Mouse (Mus musculus) forebrain, postnatal 0 days (tissue): ENCODE data around the gene Pfdn6. TPM values are rescaled to one million over a fixed set of nuclear protein-coding genes. Genes with fewer than 3 reads are reported as not detected.

Experiments
- ATAC-seq: fragments of 200-750 bp; cut with Nextera tagmentation; 2 replicates; pipeline ENCODE4 v1.8.0; 2017; ENCODE audit warnings: mild to moderate bottlenecking, moderate library complexity
- DNase-seq: peaks from one replicate; pipeline ENCODE4 v3.0.0-alpha.2; 2015
- H3K27ac ChIP-seq: fragments of 300-500 bp; sonication (generic); 2 replicates; pipeline ENCODE4 v1.5.1; 2014; ENCODE audit warnings: low read depth, mild to moderate bottlenecking, antibody characterized with exemption, low read length, moderate library complexity, mixed read lengths
- H3K27me3 ChIP-seq: fragments of 300-500 bp; sonication (generic); 2 replicates; pipeline ENCODE4 v1.6.1; 2014; ENCODE audit warnings: mild to moderate bottlenecking, low read length, mixed read lengths; ENCODE audit not compliant: insufficient read depth
- H3K36me3 ChIP-seq: fragments of 300-500 bp; sonication (generic); 2 replicates; pipeline ENCODE4 v1.6.1; 2014; ENCODE audit warnings: mild to moderate bottlenecking, moderate library complexity; ENCODE audit not compliant: insufficient read depth
- H3K4me1 ChIP-seq: fragments of 300-500 bp; sonication (generic); 2 replicates; pipeline ENCODE4 v1.6.1; 2014; ENCODE audit warnings: antibody characterized with exemption; ENCODE audit not compliant: insufficient read depth
- H3K4me2 ChIP-seq: fragments of 300-500 bp; sonication (generic); 2 replicates; pipeline ENCODE4 v1.6.1; 2014; ENCODE audit warnings: low read depth, mild to moderate bottlenecking, moderate library complexity
- H3K4me3 ChIP-seq: fragments of 300-500 bp; sonication (generic); 2 replicates; pipeline ENCODE4 v1.5.1; 2014; ENCODE audit warnings: low read depth, low read length, mixed read lengths
- H3K9ac ChIP-seq: fragments of 300-500 bp; sonication (generic); 2 replicates; pipeline ENCODE4 v1.6.1; 2014; ENCODE audit warnings: mild to moderate bottlenecking
- H3K9me3 ChIP-seq: fragments of 300-500 bp; sonication (generic); 2 replicates; pipeline ENCODE4 v1.6.1; 2016; ENCODE audit warnings: low read length
- CTCF ChIP-seq: sonication (generic); IDR thresholded peaks from 2 replicates; pipeline ENCODE4 v1.5.1; 2016; ENCODE audit warnings: antibody characterized with exemption, control low read depth, low read depth
- WGBS: fragments of 180-500 bp; shearing (Covaris S2); extraction: QIAGEN DNeasy Blood & Tissue Kit; methylation state at CpG from one replicate; pipeline ENCODE4 v1.1.7; 2014; 5-methylcytosine and 5-hydroxymethylcytosine counted together
- polyA plus RNA-seq: library from polyadenylated mRNA; unstranded; fragments of >200 nt; fragmentation: Nextera tagmentation; extraction: Ambion mirVana; gene quantifications from 2 replicates; pipeline ENCODE4 v1.2.1, GENCODE M21; 2015
- total RNA-seq: library from RNA; depleted of rRNA; stranded (reverse); fragments of >200 nt; gene quantifications from 2 replicates; pipeline ENCODE4 v1.2.3, GENCODE M21; 2014

The Pfdn6 gene
- total and polyA plus RNA-seq, 2 experiments from 2014 or later: 57.0 to 173 TPM

DNA sequence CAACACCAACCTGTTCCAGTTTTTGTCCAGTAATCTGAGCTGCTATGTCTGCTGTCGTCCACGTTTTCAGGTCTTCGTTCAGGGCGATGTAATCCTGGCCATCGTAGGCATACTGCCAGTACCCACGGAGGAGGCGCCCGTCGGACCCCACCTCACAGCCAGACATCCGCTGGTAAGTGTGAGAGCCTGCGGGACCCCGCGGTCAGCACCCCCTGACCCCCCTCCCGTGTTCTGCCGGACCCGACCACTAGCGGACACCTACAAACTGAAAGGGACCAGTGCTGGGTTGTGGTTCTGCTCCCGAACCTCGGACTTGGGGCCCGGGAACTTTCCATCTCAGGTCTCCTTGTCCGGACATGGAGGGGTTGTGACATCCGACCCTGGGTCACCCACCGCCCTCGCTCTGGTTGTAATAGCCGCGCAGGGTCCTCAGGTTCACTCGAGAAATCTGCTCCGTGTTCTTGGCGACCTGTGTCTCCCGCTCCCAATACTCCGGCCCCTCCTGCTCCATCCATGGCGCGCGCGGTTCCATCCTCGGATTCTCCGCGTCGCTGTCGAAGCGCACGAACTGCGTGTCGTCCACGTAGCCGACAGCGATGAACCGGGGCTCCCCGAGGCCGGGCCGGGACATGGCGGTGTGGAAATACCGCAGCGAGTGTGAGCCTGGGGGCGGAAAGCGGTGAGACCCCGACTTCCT, 37.9 kb upstream of the Pfdn6 start:
- WGBS: 4% methylated on average over 57 of the region's 57 CpGs
- Histone ChIP-seq H3K9ac (0 out of 2 replicates have a peak overlapping the region, but pooled peaks have one; percentile 34), H3K27ac (no peak overlapping the region), H3K36me3 (no peaks in the 10 kb centered on the region), H3K4me1 (0 out of 2 replicates have a peak, but pooled peaks cover 4% of the 10 kb centered on the region), H3K27me3 (peaks cover 9% of the 10 kb centered on the region), H3K9me3 (no peaks in the 10 kb centered on the region), H3K4me2 (peak overlapping the region; percentile 57), H3K4me3 (peak overlapping the region; percentile 37)
- TF ChIP-seq CTCF: no peak
- no peak for DNase-seq
- no peak for ATAC-seq

DNA sequence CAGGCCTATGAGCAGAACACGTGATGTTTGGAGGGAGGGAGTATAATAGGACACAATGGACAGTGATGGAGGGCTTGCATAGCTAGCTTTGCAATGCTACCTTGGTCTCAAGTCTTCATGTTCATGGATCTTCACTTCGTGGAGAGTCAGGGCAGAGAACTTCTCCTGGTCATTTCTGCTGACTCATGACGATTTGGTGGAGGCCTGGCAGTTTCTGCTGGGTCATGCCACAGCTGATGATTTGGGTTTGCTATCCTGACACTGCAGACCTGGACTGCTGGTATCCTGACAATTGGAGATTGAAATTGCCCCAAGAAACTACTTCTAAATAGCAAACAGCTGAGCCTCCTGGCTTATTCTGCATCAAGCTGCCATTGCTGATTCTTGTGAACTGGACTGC, 33.4 kb upstream of the Pfdn6 start:
- no peaks in the 10 kb centered on the region for H3K4me1 ChIP-seq
- no peak overlapping the region for H3K27ac ChIP-seq
- WGBS: 60% methylated on average over 3 of the region's 3 CpGs
- peaks cover 9% of the 10 kb centered on the region for H3K27me3 ChIP-seq
- no peak overlapping the region for H3K4me3 ChIP-seq
- no peaks in the 10 kb centered on the region for H3K9me3 ChIP-seq
- DNase-seq: no peak
- no peak for ATAC-seq
- TF ChIP-seq CTCF: no peak
- no peaks in the 10 kb centered on the region for H3K36me3 ChIP-seq
- no peak overlapping the region for H3K4me2 ChIP-seq
- no peak overlapping the region for H3K9ac ChIP-seq

- no peaks in the 10 kb centered on the region for H3K9me3 ChIP-seq
- no peaks in the 10 kb centered on the region for H3K36me3 ChIP-seq
- H3K27ac ChIP-seq: no peak overlapping the region
- DNase-seq (no peak), ATAC-seq (no peak)
- TF ChIP-seq CTCF: no peak
- no peak overlapping the region for H3K4me3 ChIP-seq
- H3K27me3 ChIP-seq: peaks cover 4% of the 10 kb centered on the region; the same call in 1 of the 2 replicates
- WGBS: 19% methylated on average over 1 of the region's 1 CpGs
- no peak overlapping the region for H3K4me2 ChIP-seq
- H3K4me1 ChIP-seq: no peaks in the 10 kb centered on the region
- H3K9ac ChIP-seq: no peak overlapping the region
Observed at GRCm38 (mm10) chr17:33972691-33973090, 32.5 kb upstream of the Pfdn6 start.

GRCm38 (mm10) chr17:33969394-33969793, 29.3 kb upstream of the Pfdn6 start:
- H3K36me3 ChIP-seq: peaks cover 16% of the 10 kb centered on the region
- no peak for DNase-seq
- no peaks in the 10 kb centered on the region for H3K9me3 ChIP-seq
- ATAC-seq: no peak
- no peak overlapping the region for H3K27ac ChIP-seq
- H3K4me2 ChIP-seq: no peak overlapping the region
- no peak overlapping the region for H3K9ac ChIP-seq
- H3K4me3 ChIP-seq: no peak overlapping the region
- peak; percentile 35 for TF ChIP-seq CTCF
- H3K27me3 ChIP-seq: no peaks in the 10 kb centered on the region
- WGBS: 80% methylated on average over 4 of the region's 4 CpGs
- H3K4me1 ChIP-seq: no peaks in the 10 kb centered on the region

- Histone ChIP-seq H3K4me2 (no peak overlapping the region), H3K4me1 (no peaks in the 10 kb centered on the region)
- ATAC-seq: peak; percentile 89
Observed at GRCm38 (mm10) chr17:33968927-33969326, 28.8 kb upstream of the Pfdn6 start.

DNA sequence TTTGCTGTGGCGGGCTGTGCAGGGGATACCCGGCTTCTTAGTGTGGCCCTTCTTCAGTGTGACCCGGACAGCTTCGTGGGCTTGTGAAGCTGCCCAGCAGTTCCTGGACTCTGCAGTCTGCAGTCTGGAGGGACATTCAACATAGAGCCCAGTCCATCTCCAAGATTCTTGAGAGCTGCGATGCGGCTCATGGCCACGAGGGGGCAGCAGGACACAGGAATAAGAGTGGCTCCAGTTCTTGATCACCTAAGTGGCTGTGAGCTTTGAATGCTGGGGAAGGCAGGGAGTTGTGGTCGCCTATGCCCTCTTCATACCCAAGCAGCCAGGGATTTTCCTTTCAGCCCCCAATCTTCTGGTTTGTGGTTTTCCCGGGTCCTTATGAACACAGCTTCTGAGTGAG, 28.3 kb upstream of the Pfdn6 start:
- H3K27me3 ChIP-seq: no peaks in the 10 kb centered on the region
- 4% methylated on average over 9 of the region's 9 CpGs for WGBS
- H3K9me3 ChIP-seq: no peaks in the 10 kb centered on the region
- ATAC-seq (peak; percentile 90), DNase-seq (peak; percentile 89)
- no peak overlapping the region for H3K27ac ChIP-seq
- H3K4me3 ChIP-seq: no peak overlapping the region
- peaks cover 17% of the 10 kb centered on the region for H3K36me3 ChIP-seq
- H3K4me1 ChIP-seq: no peaks in the 10 kb centered on the region
- TF ChIP-seq CTCF: peak; percentile 95
- no peak overlapping the region for H3K4me2 ChIP-seq
- no peak overlapping the region for H3K9ac ChIP-seq

More at GRCm38 (mm10) chr17:33968927-33969326, 28.8 kb upstream of the Pfdn6 start:
- WGBS: 32% methylated on average over 5 of the region's 5 CpGs
- Histone ChIP-seq H3K27ac (no peak overlapping the region), H3K36me3 (peaks cover 16% of the 10 kb centered on the region), H3K9me3 (no peaks in the 10 kb centered on the region), H3K27me3 (no peaks in the 10 kb centered on the region), H3K9ac (no peak overlapping the region), H3K4me3 (no peak overlapping the region)
- DNase-seq: peak; percentile 69
- peak; percentile 55 for TF ChIP-seq CTCF

GRCm38 (mm10) chr17:33965846-33966550, 25.9 kb upstream of the Pfdn6 start:
- H3K27me3 ChIP-seq: no peaks in the 10 kb centered on the region
- no peak overlapping the region for H3K9ac ChIP-seq
- H3K36me3 ChIP-seq: peaks cover 40% of the 10 kb centered on the region
- H3K4me2 ChIP-seq: no peak overlapping the region
- ATAC-seq (no peak), DNase-seq (no peak)
- no peaks in the 10 kb centered on the region for H3K9me3 ChIP-seq
- H3K4me1 ChIP-seq: no peaks in the 10 kb centered on the region
- no peak for TF ChIP-seq CTCF
- no peak overlapping the region for H3K27ac ChIP-seq
- 89% methylated on average over 16 of the region's 16 CpGs for WGBS
- H3K4me3 ChIP-seq: no peak overlapping the region
